Mouse (Mus musculus) midbrain, embryonic 16.5 days (tissue): Measurements from ENCODE around the gene Kcnk12. TPM values are rescaled to one million over a fixed set of nuclear protein-coding genes. Genes with fewer than 3 reads are reported as not detected.

Experiments used
- ATAC-seq: fragments of 200-750 bp; cut with Nextera tagmentation; 2 replicates; pipeline ENCODE4 v1.8.0; 2017; ENCODE audit warnings: moderate TSS enrichment
- H3K27ac ChIP-seq: fragments of 300-500 bp; sonication (generic); 2 replicates; pipeline ENCODE4 v1.5.1; 2014; ENCODE audit warnings: mild to moderate bottlenecking, low read length, mixed read lengths
- H3K27me3 ChIP-seq: fragments of 300-500 bp; sonication (generic); 2 replicates; pipeline ENCODE4 v1.6.1; 2014; ENCODE audit warnings: low read depth, low read length, mixed read lengths; ENCODE audit not compliant: control insufficient read depth, insufficient read depth
- H3K36me3 ChIP-seq: fragments of 300-500 bp; sonication (generic); 2 replicates; pipeline ENCODE4 v1.6.1; 2014; ENCODE audit warnings: mild to moderate bottlenecking, low read length, moderate library complexity, mixed read lengths; ENCODE audit not compliant: control insufficient read depth, insufficient read depth
- H3K4me1 ChIP-seq: fragments of 300-500 bp; sonication (generic); 2 replicates; pipeline ENCODE4 v1.6.1; 2014; ENCODE audit warnings: mild to moderate bottlenecking, low read length, mixed read lengths; ENCODE audit not compliant: control insufficient read depth, insufficient read depth
- H3K4me2 ChIP-seq: fragments of 300-500 bp; sonication (generic); 2 replicates; pipeline ENCODE4 v1.6.1; 2014; ENCODE audit warnings: mild to moderate bottlenecking, low read length, mixed read lengths
- H3K4me3 ChIP-seq: fragments of 300-500 bp; sonication (generic); 2 replicates; pipeline ENCODE4 v1.5.1; 2014; ENCODE audit warnings: low read depth, mild to moderate bottlenecking, low read length, moderate library complexity, mixed read lengths
- H3K9ac ChIP-seq: fragments of 300-500 bp; sonication (generic); 2 replicates; pipeline ENCODE4 v1.6.1; 2014; ENCODE audit warnings: low read depth, low read length, mixed read lengths
- H3K9me3 ChIP-seq: fragments of 300-500 bp; sonication (generic); replicated peaks from 2 replicates; pipeline ENCODE4 v1.6.1; 2014; ENCODE audit warnings: mild to moderate bottlenecking, low read length, mixed read lengths; ENCODE audit not compliant: control insufficient read depth, poor library complexity, severe bottlenecking
- WGBS: fragments of 180-500 bp; shearing (Covaris S2); extraction: QIAGEN DNeasy Blood & Tissue Kit; methylation state at CpG from one replicate; pipeline ENCODE4 v1.1.7; 2014; 5-methylcytosine and 5-hydroxymethylcytosine counted together
- polyA plus RNA-seq: library from polyadenylated mRNA; unstranded; fragments of >200 nt; fragmentation: Nextera tagmentation; extraction: Ambion mirVana; gene quantifications from 2 replicates; pipeline ENCODE4 v1.2.1, GENCODE M21; 2015

The Kcnk12 gene
- polyA plus RNA-seq, 1 experiment from 2014 or later = 0.63 TPM

- 75% methylated on average over 7 of the region's 7 CpGs for WGBS
- H3K27me3 ChIP-seq = peaks cover 13% of the 10 kb centered on the region
Measured at GRCm38 (mm10) chr17:87791517-87792098, 6.2 kb downstream of the Kcnk12 start.

DNA sequence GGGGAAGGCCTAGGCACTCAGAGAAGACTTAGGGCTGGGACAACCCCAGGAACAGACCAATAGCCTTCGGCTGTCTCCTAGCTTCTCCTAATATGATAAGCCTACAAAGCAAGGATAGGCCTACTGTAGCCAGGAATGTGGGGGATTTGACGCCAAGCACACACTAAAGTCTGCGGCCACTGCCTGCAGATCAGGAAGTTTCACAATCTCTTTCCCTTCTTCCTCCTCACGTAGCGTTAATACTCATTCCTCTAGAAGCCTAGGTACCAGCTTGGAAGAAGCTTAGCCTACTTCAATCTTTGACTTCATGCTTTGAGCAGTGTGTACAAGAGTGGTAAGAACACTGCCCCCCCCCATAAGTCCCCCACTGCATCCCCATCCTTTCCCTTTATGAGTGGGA is 7.1 kb downstream of the Kcnk12 start:
- ATAC-seq = no peak
- H3K9me3 ChIP-seq = no peaks in the 10 kb centered on the region
- no peak overlapping the region for H3K27ac ChIP-seq
- no peak overlapping the region for H3K9ac ChIP-seq
- no peaks in the 10 kb centered on the region for H3K4me1 ChIP-seq
- H3K27me3 ChIP-seq = peaks cover 7% of the 10 kb centered on the region
- no peak overlapping the region for H3K4me3 ChIP-seq
- 97% methylated on average over 5 of the region's 5 CpGs for WGBS
- no peaks in the 10 kb centered on the region for H3K36me3 ChIP-seq
- H3K4me2 ChIP-seq = no peak overlapping the region

More at GRCm38 (mm10) chr17:87791517-87792098, 6.2 kb downstream of the Kcnk12 start:
- Histone ChIP-seq H3K27ac (no peak overlapping the region), H3K4me2 (no peak overlapping the region), H3K4me3 (no peak overlapping the region), H3K9ac (no peak overlapping the region), H3K36me3 (no peaks in the 10 kb centered on the region), H3K9me3 (no peaks in the 10 kb centered on the region), H3K4me1 (peaks cover under 1% of the 10 kb centered on the region; the same call in 1 of the 2 replicates)
- no peak for ATAC-seq

GRCm38 (mm10) chr17:87788216-87788615 is 9.6 kb downstream of the Kcnk12 start:
- H3K9ac ChIP-seq = no peak overlapping the region
- no peak for ATAC-seq
- H3K27ac ChIP-seq = no peak overlapping the region
- WGBS = 84% methylated on average over 6 of the region's 6 CpGs
- no peak overlapping the region for H3K4me2 ChIP-seq
- H3K4me1 ChIP-seq = no peaks in the 10 kb centered on the region
- no peak overlapping the region for H3K4me3 ChIP-seq
- no peaks in the 10 kb centered on the region for H3K9me3 ChIP-seq
- H3K27me3 ChIP-seq = no peaks in the 10 kb centered on the region
- no peaks in the 10 kb centered on the region for H3K36me3 ChIP-seq

DNA sequence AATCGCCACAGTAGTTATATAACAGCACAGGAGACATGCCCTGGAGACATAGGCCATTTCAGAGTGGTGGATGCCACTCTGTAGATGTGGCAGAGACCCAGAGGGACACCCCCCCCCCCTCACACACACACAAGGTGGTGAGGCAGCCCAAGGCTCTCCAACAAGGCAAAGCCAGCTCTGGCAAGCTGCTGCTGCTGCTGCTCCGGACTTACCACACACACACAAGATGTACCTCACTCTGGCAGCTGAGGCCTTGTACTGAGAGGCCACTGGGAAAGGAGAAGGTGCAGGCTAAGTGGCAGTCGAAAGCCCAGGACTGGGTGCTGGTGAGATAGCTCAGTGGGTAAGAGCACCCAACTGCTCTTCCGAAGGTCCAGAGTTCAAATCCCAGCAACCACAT is 10.1 kb downstream of the Kcnk12 start:
- H3K36me3 ChIP-seq = no peaks in the 10 kb centered on the region
- no peak overlapping the region for H3K9ac ChIP-seq
- H3K27me3 ChIP-seq = no peaks in the 10 kb centered on the region
- no peak overlapping the region for H3K4me2 ChIP-seq
- H3K4me3 ChIP-seq = no peak overlapping the region
- no peak for ATAC-seq
- 90% methylated on average over 4 of the region's 4 CpGs for WGBS
- no peak overlapping the region for H3K27ac ChIP-seq
- no peaks in the 10 kb centered on the region for H3K4me1 ChIP-seq
- no peaks in the 10 kb centered on the region for H3K9me3 ChIP-seq

- no peak for ATAC-seq
- H3K4me3 ChIP-seq = no peak overlapping the region
- H3K27ac ChIP-seq = no peak overlapping the region
- no peaks in the 10 kb centered on the region for H3K36me3 ChIP-seq
- no peaks in the 10 kb centered on the region for H3K27me3 ChIP-seq
- H3K9ac ChIP-seq = no peak overlapping the region
- H3K4me2 ChIP-seq = no peak overlapping the region
- 95% methylated on average over 15 of the region's 15 CpGs for WGBS
- H3K9me3 ChIP-seq = no peaks in the 10 kb centered on the region; the same call in 1 of the 2 replicates
- no peaks in the 10 kb centered on the region for H3K4me1 ChIP-seq
Measured at GRCm38 (mm10) chr17:87785721-87786120, 12.1 kb downstream of the Kcnk12 start.

- ATAC-seq = no peak
- Histone ChIP-seq H3K9me3 (no peaks in the 10 kb centered on the region; the same call in 1 of the 2 replicates), H3K36me3 (no peaks in the 10 kb centered on the region), H3K4me3 (no peak overlapping the region), H3K4me2 (no peak overlapping the region), H3K27ac (no peak overlapping the region), H3K27me3 (no peaks in the 10 kb centered on the region), H3K4me1 (no peaks in the 10 kb centered on the region), H3K9ac (no peak overlapping the region)
- WGBS = 82% methylated on average over 2 of the region's 2 CpGs
Measured at GRCm38 (mm10) chr17:87784911-87785310, 12.9 kb downstream of the Kcnk12 start.

DNA sequence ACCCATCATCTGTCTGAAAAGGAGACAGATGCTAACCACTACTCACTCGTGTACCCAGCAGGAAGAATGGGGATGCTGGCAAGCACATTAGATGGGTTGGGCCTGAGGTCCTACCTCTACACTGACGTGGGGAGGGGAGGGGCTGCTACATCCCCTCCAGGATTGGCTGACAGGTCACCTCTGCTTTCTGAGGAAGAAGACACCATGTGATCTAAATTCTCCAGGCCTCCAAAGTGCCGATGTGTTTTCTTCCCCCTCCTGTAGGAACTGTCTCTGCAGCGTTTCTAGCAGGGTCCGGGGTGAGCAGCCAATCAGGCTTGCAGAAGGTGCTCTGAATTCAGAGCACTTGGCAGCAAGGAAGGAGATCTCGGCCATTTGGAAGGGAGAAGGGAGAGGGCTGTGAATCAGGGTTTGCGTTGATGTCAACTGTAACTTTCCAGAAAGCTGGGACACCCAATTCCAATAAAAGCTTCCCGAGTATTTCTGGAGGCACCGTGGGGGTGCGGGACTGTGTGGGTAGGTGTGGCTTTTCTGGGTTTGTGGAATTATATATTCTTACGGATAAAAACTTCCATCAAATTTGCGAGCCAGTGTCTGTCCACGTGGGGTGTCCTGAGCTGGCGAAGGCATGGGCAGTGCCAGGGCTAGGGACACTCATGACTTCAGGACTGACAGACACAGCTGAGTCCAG is 13.5 kb downstream of the Kcnk12 start:
- Histone ChIP-seq H3K9me3 (no peaks in the 10 kb centered on the region; the same call in 1 of the 2 replicates), H3K27ac (no peak overlapping the region), H3K4me3 (no peak overlapping the region), H3K4me2 (no peak overlapping the region), H3K9ac (no peak overlapping the region), H3K4me1 (no peaks in the 10 kb centered on the region), H3K27me3 (no peaks in the 10 kb centered on the region), H3K36me3 (no peaks in the 10 kb centered on the region)
- ATAC-seq = no peak
- WGBS = 71% methylated on average over 14 of the region's 14 CpGs

GRCm38 (mm10) chr17:87781244-87781643 is 16.6 kb downstream of the Kcnk12 start:
- Histone ChIP-seq H3K9me3 (no peaks in the 10 kb centered on the region; the same call in 1 of the 2 replicates), H3K9ac (no peak overlapping the region), H3K4me3 (no peak overlapping the region), H3K36me3 (no peaks in the 10 kb centered on the region), H3K4me1 (no peaks in the 10 kb centered on the region), H3K27me3 (no peaks in the 10 kb centered on the region), H3K4me2 (no peak overlapping the region), H3K27ac (no peak overlapping the region)
- WGBS = 93% methylated on average over 5 of the region's 5 CpGs
- ATAC-seq = no peak

DNA sequence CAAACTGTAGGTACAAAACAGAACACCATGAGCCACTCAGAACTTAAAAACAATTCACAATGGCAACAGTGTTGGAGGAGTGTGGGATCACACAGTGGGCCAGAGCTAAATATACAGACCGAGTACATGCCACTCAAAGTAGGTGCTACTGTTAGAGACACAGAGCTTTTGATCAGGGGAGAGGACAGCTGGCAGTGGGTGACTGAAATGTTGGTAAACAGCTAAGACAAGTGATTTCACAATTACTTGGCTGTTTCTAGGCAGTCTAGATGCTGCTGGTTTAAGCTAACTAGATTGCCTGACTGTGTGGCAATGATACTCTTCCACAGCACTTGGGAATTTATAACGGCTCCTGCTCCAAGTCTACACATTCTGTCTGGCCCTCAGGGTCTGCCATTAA is 17.6 kb downstream of the Kcnk12 start:
- 68% methylated on average over 2 of the region's 2 CpGs for WGBS

More for the DNA sequence above, 17.6 kb downstream of the Kcnk12 start:
- no peaks in the 10 kb centered on the region for H3K36me3 ChIP-seq
- no peaks in the 10 kb centered on the region for H3K4me1 ChIP-seq
- H3K9ac ChIP-seq = no peak overlapping the region
- no peak for ATAC-seq
- no peaks in the 10 kb centered on the region for H3K27me3 ChIP-seq
- no peaks in the 10 kb centered on the region; the same call in 1 of the 2 replicates for H3K9me3 ChIP-seq
- H3K4me3 ChIP-seq = no peak overlapping the region
- no peak overlapping the region for H3K27ac ChIP-seq
- no peak overlapping the region for H3K4me2 ChIP-seq
